Mouse (Mus musculus) ovary, postnatal 10 days (tissue): Measurements from ENCODE around the gene Gm20388.

ENCODE experiments used
- DNase-seq: peaks from one replicate; pipeline ENCODE4 v3.0.0; 2022; ENCODE audit warnings: low spot score

The Gm20388 gene

GRCm38 (mm10) chr8:122350309-122351089 lies 2439.9 kb downstream of the Gm20388 start:
- no peak for DNase-seq

DNA sequence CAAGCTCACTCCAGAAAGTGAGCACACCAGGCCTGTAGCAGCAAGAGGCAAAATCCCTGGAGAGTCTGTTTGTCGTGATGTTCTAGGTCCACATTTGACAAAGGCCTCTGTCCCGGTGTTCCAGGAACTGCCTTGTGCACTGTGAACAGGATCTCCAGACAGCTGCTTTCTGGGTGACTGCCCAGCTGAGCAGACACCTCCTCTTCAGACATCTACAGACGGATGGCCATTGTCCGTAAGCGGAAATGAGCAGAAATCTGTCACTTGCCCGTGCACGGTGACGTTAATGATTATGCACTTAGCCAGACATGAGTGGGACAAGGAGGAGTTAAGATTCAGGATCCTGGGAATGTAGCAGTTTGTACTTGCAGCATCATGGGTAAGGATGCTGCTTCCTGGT lies 2443.5 kb downstream of the Gm20388 start:
- no peak for DNase-seq

DNA sequence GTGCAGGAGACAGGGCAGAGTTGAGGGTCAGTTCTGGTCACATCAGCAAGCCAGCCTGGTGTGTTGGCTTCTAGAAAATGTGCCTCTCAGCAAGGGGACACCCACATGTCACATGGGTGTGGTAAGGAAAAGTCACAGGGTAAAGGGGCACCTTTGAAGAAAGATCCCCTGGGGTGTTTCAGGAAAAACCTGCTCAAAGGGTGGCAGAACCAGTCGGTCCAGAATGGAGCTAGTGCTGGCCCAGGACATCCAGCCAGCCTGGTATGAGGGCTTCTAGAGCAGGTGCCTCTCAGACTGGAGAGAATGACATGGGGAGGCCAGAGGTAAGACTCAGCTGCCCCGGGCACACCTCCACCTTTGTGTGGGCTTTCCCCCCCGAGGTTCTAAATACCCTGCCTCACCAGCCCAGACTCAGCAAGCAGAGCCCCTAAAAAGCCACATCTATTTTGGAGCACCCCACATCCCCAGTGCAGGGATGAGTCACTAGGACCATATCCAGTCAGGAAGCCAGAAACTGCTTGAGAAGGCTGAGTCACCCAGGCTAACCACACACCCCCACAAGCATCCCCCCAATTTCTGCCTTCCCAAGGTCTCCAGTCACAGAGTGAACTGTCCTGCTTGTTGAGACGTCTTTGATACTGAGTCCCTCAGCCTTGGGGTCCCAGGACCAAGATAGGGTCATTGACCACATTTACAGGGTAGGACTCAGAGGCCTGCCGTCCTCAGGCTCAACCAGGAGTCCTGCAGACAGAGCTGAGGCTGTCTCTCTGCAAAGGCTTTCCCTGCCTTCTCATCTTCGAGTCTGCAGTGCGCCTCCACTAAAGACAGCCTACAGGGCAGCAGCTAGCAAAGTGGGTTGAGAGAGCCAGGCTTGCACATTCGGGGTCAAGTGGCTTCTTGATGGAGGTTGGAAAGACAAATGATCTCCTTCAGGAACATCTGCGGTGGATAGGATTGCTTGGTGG lies 2445.3 kb downstream of the Gm20388 start:
- DNase-seq, result no peak

GRCm38 (mm10) chr8:122357202-122357601 lies 2446.6 kb downstream of the Gm20388 start:
- DNase-seq, result no peak

DNA sequence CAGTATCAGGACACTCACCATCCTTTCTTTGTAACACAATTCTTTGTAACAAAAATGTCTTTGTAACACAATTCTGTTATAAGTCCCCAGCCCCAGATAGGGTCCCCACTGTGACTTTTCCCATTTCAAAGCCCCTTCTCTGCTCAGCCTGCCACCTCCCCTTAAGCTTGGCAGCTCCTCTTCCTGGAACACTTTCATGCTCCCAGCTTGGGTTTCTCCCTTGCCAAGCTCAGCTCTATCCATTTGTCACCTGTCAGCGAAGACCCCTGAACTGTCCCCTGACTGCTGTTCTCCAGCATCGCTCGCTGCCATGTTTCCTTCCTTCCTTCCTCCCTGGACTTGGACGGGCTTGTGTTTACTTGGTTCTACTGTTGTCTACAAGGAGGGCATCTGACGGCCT lies 2447.0 kb downstream of the Gm20388 start:
- DNase-seq, result no peak

GRCm38 (mm10) chr8:122359111-122359775 lies 2448.6 kb downstream of the Gm20388 start:
- no peak for DNase-seq

GRCm38 (mm10) chr8:122360696-122361416 lies 2450.2 kb downstream of the Gm20388 start, which contains the start of gene Trhr2:
Gene Trhr2 (minus strand): TSS chr8:122360746.
- no peak for DNase-seq

- DNase-seq, result no peak
Measured at GRCm38 (mm10) chr8:122362271-122362670, 2451.6 kb downstream of the Gm20388 start.

- no peak for DNase-seq
Measured at GRCm38 (mm10) chr8:122362967-122363366, 2452.3 kb downstream of the Gm20388 start.

- DNase-seq, result no peak
Measured at GRCm38 (mm10) chr8:122368494-122368893, 2457.9 kb downstream of the Gm20388 start.

GRCm38 (mm10) chr8:122369665-122370064 lies 2459.0 kb downstream of the Gm20388 start:
- peak; percentile 38 for DNase-seq

DNA sequence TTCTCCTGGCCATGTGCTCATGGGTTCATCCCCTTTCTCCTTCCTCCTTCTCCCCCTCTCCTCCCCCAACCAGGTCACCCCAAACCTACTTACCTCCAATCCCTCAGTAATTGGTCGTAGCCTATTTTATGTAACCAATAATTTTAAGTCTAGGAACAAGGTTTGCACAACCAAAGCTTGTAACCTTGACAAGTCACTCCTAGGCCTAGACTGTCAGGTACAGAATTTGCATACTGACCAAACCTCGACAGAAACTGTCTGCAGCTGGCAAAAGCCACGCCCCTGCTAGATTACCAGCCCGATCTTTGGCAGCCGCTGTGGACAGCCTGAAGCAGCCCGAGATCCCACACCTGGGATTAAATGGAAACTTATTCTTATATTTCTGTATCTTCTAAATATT lies 2461.1 kb downstream of the Gm20388 start:
- DNase-seq, result no peak

GRCm38 (mm10) chr8:122375320-122375719 lies 2464.7 kb downstream of the Gm20388 start:
- DNase-seq, result no peak

DNA sequence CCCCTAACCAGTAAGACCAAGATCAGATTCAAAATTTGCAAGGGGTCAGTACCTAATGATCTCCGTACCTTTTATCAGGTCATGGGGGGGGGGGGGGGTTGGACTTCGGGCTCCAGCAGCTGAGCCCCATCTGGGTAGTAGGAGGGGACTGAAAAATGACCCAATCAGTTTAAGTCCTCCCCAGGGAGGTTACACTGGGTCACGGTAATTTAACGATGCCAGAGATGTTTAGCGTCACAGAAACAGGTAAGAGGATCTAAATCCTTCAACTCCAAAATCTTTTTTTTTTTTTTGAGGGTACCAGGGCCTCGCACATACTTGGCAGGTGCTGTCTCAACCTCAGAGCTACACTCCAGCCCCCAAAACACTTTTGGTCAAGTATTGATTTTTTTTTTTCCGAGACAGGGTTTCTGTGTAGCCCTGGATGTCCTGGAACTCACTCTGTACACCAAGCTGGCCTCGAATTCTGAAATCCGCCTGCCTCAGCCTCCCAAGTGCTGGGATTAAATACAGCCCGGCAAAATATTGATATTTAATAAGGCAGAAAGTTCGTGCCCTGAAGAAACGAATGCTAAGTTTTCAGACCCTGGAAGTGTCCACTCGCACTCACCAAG lies 2465.2 kb downstream of the Gm20388 start:
- DNase-seq, result no peak

- peak; percentile 98 for DNase-seq
Measured at GRCm38 (mm10) chr8:122376365-122377231, 2466.0 kb downstream of the Gm20388 start, which contains the start of gene Zc3h18. Gene Zc3h18 (plus strand): TSS chr8:122376609.

GRCm38 (mm10) chr8:122383039-122383438 lies 2472.4 kb downstream of the Gm20388 start:
- DNase-seq, result no peak

DNA sequence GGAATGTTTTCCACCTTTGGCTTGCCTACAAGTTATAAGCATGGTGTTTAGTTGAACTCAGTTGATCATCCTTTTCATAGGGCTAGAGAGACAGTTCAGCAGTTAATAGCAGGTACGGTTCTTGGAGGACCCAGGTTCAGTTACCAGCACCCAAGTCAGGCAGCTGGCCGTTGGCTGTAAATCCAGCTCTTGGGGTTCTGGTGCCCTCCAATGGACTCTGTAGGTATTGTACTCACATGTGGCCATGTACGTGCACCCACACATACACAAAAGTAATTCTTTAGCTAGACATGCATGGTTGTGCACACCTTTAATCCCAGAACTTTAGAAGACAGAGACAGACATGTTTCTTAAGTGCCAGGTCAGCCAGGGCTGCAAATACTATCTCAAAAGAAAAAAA lies 2478.7 kb downstream of the Gm20388 start:
- no peak for DNase-seq

DNA sequence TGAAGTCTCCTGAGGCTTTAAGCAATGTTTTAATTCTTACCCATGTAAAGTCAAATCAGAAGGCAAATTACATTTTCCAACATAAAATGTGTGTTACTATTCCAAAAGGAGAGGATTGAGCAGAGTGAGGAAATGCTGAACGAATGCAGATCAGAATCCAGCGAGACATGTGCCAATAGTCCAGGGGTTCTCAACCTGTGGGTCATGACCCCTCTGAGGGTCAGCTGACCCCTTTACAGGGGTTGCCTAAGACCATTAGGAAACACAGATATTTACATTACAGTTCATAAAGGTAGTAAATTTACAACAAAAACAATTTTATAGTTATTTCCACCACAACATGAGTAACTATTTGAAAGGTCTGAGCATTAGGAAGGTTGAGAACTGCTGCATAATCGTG lies 2480.1 kb downstream of the Gm20388 start:
- DNase-seq, result no peak

- no peak for DNase-seq
Measured at GRCm38 (mm10) chr8:122393717-122394116, 2483.1 kb downstream of the Gm20388 start.

- DNase-seq, result no peak
Measured at GRCm38 (mm10) chr8:122395291-122395690, 2484.7 kb downstream of the Gm20388 start.
